Mouse (Mus musculus): Measurements from ENCODE around the gene Tagln.

Gene Tagln

DNA sequence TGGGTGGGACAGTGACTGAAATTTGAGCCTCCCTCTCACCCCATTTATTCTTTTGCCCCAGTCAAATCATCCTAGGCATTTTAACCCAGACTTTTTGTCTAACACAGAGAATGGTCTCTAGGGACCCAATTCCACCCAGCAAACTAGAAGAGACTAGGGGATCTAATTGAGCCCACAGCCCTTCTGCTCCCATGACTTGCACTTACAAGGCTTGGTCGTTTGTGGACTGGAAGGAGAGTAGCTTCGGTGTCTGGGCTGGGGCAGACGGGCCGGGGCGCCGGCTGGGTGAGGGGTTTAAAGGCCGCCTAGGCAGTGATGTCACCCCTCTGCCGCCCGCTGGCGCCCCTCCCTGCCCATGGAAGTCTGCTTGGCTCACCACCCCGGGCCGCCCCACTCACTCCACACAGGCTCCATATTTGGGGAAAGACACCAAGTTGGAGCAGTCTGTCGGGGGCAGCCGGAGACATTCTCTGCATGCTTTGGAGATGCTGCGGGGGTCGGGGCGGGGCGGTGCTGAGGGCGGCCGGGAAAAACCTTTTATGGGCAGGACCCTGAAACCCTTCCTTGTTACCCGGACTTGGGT lies at the start of gene Tagln:
TSS of gene Tagln (minus strand) at position 431 of the 583 bp plus-strand sequence.
- DNase-seq (ENCODE audit: inconsistent ontology term) = peak; percentile 96

DNA sequence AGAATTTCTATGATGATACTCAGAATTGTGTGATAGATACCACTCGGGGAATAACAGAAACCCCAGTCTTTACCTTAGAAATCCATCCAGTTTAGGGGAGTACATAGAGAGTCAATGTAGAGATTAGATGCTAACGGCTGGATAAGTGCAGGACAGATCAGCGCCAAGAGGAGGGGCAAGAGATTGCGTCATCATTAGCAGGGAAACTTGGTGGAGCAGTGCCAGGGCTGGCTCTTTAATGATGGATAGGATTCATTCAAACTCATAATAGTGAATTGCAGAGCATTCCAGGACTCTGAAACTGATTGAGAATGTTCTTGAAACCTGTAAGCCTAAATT lies 49.3 kb upstream of the Tagln start:
- peak; percentile 88 for DNase-seq (ENCODE audit: inconsistent ontology term)

DNA sequence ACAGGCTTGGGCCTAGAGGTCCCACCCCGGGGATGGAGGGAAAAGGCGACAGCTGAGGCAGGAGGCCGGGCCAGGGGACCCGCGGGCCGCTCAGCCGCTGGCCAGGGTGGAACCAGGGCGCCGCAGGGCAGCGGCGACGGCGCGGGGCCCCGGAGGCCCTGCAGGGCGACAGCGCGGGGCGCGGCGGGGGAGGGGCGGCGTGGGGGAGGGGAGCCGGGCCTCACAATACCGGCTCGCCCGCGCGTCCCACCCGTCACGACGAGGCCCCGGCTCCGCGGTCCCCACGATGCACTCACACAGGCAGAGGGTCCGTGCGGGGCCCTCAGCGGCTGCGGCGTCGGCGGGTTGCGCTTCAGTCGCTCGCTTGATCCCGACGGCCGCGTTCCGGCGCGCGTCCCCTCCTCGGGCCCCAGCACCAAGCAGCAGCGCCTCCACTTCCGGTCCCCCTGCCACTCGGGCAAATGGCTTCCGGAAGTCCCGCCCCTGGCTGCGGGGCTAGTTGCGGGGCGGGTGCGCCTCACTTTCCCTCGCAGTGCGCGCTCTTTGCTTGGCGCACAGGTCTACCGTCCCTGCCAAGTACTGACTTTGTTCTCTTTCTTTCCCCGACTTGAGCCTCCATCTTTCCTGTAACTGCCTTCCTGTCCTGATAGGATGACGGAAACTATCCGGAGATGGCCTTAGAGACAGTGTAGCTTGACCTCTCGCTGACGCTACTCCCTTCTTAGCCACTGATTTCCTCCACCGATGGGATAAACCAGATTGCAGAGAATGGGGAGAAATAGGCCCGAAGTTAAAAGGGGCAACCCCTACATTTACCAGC lies 48.8 kb upstream of the Tagln start:
- peak; percentile 93 for DNase-seq (ENCODE audit: inconsistent ontology term)

DNA sequence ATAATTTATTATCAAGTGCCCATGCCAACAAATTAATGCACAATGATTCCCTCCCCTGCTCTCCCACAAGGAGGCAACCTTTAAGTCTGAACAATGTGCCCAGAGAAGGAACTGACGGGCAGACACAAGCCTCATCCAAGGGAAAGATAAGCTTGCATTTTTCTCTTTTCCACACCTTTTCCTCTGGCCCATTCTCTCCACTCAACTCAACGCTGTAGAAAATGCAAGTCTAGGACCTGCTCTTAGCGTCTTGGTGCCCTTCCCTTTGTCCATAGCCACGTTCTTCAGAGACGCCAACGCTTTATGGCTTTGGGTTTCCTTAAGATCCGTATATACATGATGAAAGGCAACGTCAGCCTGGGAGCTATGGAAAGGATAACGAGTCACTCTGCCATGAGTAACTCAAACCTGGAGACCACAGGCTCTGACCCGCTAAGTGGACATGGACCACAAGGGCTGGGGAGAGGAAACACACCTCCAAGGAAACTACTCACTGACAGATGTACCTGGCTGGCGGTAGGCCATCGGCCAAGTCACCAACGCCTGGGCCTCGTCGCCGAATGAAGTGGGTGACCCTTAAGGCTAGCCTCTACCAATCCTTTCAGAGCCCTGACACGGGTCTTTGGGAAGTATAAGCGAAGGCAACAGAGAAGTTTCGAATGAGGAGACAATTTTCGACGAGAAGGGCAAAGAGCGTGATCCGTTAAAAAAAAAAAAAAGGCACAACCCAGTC lies 48.0 kb upstream of the Tagln start:
- peak; percentile 40 for DNase-seq (ENCODE audit: inconsistent ontology term)

DNA sequence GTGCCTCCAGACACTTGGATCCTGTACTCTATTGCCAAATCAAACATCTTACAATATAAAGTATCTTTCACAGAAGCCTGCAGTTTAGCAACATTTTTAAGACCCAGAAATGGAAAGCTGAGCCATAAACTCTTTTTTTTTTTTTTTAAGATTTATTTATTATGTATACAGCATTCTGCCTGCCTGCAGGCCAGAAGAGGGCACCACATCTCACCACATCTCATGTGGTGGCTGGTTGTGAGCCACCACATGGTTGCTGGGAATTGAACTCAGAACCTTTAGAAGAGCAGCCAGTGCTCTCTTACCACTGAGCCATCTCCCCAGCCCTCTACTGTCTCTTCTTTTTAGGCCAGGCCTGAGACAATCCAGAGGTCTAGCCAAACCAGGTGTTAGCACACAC lies 45.5 kb upstream of the Tagln start:
- no peak for DNase-seq (ENCODE audit: inconsistent ontology term)

DNA sequence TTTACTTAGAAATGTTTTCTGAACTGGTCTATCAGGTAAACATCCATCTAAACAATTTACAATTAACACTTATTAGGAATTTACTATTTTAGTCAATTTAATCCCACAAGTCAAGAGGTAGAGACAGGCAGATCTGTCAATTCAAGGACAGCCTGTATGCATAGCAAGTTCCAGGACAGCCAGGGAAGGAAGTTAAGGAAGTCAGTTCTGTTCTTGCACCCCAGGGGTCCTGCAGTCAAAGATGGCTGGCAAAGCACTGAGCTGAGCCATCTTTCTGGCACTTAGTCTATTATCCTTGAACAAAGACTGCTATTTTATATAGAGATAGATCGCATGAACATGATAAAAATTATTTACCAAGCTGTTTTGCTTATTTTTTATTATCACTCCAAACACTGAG lies 44.8 kb upstream of the Tagln start:
- DNase-seq (ENCODE audit: inconsistent ontology term) = no peak

DNA sequence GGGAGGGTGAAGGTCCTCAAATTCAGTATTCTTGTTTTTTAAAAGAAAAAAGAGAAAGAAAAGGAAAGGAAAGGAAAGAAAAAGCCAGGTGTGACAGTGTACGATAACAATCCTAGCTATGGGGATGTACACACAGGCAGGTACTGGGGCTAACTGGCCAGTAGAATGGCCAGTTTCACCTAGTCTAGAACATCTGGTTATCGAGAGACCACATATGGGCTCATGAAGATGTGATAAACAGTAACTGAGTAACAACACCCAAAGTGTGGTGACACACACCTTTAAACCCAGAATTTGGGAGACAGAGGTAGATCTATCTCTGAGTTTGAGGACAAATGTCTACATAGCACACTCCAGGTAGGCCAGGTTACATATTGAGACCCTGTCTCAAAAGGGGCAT lies 43.9 kb upstream of the Tagln start:
- no peak for DNase-seq (ENCODE audit: inconsistent ontology term)

DNA sequence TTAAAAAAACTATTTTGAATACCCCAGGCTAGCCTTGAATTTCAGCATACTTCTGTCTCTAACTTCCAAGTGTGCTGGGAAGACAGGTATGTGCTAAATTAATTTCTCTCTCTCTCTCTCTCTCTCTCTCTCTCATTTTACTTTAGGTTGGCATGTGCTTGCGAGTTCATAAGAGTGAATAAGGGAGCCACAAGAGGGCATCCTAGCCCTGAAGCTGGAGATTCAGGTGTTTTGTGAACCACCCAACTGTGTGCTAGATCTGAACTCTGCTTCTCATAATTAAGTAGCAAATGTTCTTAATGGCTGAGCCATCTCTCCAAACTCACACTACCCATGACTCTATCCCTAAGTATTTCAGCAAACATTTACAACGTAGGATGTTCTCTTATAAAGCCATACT lies 41.0 kb upstream of the Tagln start:
- no peak for DNase-seq (ENCODE audit: inconsistent ontology term)

DNA sequence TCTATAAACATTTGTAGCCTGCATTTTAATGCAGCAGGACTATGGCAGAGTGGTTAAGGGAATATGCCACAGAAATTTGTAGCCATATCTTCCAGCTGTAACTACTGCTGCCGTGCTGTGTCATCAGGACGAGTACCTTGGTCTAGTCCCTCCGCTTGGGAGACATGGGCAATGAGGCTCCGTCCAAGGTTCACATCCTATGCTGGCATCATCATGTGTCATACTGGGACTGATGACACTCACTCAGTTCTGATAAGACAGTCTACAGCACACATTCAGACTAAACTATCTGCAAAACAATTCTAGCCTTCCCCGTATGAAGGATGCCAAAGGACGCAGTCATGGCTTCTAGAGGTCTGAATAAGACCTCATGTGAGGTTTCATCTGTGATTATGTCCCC lies 27.7 kb upstream of the Tagln start:
- DNase-seq (ENCODE audit: inconsistent ontology term) = no peak

DNA sequence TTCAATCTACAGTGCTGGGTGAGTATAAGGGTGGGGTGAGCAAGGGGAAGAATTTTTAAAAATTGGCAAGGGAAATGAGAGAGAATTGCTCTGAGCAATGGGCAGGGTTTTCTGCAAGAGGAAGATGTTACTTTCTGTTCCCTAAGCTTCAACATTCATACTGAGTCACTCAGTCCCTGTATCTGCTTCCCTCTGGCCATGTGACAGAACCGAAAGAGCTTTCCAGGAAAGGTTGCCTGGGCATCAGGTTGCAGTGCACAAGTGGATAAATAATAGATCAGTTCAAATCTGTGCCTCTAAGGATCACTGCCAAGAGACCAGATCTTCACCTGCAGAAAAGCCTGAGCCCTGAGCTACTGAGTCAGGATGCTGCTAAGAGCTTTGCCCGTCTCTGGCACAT lies 26.0 kb upstream of the Tagln start:
- no peak for DNase-seq (ENCODE audit: inconsistent ontology term)

DNA sequence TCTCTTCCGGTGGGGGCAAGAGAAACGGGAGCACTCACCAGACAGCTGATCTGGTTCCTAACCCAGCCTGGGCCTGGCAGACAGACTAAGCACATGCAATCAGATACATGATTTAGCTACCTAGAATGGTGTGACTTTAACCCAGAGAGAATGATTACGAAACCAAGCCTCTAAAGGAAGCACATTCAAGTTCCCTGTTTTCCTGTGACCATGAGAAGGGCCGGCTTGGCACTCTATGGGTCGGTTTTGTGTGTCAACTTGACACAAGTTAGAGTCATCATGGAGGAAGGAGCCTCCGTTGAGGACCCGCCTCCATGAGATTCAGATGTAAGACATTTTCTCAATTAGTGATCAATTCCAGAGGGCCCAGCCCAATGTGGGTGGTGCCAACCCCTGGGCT lies 23.8 kb upstream of the Tagln start:
- no peak for DNase-seq (ENCODE audit: inconsistent ontology term)

DNA sequence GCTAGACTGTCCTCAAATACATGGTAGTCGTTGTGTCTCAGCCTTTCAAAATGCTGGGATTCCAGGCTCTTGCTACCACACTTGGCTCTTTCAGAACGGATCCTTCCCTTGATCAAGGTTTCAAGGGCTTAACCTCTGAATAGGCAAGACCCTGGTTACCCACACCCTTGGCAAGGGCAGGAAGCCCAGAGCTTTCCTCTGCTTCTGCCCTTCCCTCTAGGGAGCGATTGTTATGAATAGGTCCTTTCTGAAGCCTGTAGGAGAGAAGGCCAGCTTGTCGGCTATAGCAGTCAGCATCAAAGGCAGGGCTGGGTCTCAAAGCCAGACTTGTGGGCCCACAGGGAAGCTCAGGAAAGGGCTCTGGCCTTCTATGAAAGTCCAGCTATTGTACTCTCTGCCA lies 23.0 kb upstream of the Tagln start:
- peak; percentile 51 for DNase-seq (ENCODE audit: inconsistent ontology term)

DNA sequence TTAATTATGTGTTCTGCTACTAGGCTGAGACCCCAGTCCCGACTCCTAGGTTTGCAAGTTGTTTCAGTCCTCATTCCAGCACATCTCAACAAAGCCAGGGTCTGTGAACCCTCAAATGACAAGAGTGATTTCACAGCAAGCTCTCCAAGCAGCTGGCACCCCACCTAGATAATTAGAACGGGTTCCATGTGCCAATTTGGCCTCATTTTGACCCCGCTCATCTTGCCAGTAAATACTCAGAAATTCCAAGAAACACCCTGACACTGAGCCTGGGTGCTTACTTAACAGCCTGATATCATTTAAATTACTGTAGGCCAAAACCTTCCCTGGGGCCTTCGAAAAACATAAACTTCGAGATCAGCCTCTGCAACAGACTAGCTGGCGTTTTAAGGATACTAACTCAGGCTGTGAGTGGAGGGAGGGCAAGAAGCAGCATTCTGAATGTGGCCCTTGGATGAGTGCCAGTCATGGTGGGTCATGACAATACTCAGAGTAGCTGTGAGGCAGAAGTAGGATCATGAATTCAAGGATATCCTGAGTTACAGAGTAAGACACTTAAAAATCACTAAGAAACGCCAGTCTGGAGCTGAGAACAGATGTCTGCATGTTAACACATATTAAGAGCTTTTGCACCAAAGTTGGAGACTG lies 22.3 kb upstream of the Tagln start:
- DNase-seq (ENCODE audit: inconsistent ontology term) = peak; percentile 48

DNA sequence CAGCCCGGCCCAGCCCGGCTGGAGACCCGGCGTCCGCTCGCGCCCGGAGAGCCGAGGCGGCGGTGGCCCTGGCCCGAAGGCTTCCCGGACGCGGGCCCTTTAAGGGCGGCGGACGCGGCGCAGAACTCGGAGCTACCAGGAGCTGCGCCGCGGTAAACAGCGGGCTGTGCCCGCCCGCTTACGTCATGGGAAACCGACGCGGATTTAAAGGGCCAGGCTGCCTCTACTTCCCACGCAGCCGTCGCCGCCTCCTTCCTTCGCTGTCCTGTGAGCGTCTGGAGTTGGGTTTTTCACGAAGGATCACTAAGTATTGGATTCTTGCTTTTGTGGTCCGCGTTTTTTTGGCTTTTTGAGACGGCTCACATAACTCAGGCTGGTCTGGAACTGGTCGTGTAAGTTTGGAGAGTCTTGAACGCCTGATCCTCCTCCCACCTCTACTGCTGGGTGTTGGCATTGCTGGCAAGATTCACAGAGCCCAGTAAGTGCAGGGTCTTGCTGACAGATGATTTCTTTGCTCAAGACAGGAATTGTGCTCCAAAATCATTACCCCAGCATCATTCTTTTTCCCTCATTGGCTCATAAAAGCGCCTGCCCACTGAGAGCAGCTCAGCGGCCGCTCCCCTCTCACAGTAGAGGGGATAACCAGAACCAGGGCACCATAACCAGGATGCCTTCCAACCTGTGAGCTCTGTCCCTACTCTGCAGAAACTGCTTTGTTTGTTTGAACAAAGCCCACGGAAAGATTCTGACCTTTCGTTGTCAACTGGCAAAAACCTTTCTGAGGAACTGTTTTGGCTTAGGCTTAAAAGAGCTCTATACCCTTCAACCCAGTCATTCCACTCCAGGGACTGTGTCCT lies 19.5 kb upstream of the Tagln start, which contains the start of gene Sidt2:
TSS of gene Sidt2 (minus strand) at position 152 of the 857 bp plus-strand sequence.
- peak; percentile 87 for DNase-seq (ENCODE audit: inconsistent ontology term)

DNA sequence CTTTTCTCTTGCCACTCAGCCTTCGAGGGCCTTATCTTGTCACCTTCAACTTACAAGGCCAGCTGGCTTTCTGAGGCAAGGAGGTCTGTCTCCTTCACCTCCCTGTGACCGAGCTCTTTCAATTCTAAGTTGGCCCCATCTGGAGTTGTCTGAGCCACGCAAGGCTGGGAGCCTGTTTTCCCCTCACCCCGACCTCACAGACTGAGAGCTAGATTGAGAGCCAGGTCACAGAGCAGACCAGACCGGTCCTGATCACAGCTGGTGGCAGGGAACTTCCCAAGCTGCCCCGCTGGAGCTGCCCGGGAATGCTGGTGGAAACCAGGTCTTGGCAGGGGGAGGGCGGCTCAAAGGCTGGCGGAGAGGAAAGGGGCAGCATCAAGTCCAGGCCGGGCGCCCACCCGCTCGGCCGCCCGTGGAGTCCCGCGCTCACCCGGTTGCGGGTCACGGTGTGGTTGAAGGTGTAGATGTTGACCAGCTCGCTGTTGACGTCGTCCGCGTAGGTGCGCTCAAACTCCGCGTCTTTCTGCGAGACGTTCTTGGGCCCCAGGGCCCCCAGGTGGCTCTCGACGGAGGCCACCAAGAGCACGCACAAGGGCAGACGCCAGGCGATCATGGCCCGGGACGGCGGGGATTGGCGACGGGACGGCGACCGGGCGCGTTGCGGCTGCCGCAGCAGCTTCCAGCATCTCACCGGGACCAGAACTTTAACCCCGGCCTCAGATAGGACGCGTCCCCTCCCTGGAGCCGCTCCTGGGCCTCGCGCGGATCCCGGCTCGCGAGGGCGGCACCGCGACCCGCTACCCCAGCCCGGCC lies 18.6 kb upstream of the Tagln start:
- peak; percentile 76 for DNase-seq (ENCODE audit: inconsistent ontology term)

DNA sequence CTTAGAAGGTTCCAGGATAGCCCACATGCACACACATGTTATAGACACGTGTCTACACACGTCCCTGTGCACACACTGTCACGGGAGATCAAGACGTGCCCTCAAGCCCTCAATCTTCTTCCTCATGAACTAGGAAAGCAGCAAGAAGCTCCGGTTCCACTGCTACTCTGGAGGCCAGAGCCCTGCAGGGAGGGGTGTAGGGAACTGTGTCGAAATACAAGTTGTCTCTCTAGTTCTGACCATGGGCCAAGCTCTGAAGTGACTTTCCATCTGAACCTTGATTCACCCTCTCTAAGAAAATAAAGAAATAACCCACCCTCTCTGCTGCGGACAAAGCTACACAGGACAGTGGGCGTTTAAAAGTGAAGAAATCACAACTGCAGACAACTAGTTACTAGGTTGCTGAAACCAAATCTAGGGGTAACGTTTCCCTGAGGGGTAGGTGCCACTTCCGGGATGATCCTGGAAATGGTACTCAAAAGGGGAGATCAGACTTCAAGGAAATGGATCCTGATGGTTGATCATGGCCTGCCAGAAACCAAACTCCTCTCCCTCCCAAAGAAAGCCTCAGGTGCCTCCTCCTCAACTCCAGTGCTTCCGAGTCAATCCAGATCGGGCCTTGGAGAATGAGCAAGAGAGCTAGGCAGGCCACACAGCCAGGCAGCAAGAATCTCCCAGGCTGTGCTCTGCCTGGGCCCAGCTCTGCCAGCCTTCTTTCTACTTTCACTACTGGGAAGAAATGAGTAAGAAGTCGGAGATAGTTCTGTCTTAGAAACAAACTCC lies 17.8 kb upstream of the Tagln start:
- DNase-seq (ENCODE audit: inconsistent ontology term) = no peak

DNA sequence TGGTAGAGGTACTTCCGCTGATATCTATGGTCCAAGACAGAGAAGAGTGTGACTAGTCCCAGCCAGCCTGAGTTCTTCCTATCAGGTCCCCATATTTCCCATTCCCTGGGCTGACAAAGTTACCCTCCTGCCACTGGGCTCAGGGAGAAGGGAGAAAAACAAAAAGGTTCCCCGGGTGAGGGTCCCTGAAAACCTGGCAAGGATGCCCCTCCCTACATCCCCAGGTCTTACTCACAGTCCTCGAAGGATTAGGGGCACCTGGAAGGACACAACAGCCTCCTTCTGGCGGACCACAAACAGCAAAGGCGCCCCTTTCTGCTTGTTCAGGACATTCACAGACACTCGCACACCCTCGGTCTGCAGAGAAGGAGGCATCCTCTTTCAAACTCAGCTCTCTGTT lies 17.0 kb upstream of the Tagln start:
- no peak for DNase-seq (ENCODE audit: inconsistent ontology term)

DNA sequence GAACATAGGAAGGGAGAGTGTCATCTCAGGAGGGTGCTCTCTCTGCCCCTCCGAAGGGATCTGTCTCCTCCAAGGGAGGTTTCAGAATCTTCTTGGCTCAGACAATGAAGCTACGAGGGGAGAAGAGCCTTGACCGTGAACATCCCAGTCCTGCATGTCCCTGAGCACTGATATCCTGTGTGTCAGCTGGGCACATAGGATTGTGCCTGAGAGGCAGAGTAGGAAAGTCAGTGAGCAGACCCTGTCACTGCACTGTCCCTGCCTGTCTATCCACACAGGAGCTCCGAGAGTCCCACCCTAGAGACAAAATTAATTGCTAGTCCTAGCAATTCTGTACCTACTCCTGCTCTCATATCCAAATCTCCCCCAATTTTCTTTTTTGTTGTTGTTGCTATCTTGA lies 16.2 kb upstream of the Tagln start:
- no peak for DNase-seq (ENCODE audit: inconsistent ontology term)

DNA sequence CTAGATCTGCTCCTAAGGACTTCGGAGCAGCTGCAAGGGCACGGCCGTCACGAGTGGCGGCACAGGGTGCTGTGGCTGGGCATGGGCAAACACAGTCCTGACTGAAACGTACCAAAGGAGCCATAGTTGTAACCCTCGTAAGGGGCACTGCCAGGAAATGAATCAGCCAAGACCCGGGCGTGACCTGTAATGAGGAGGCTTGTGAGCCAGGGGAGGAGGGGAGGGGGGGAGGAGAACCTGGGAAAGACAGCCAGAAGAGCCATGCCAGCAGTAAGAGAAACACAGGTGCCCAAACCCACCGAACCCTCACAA lies 11.0 kb upstream of the Tagln start:
- DNase-seq (ENCODE audit: inconsistent ontology term) = no peak
